Mouse (Mus musculus): ENCODE data around the gene Syce2. TPM values are rescaled to one million over a fixed set of nuclear protein-coding genes. Genes with fewer than 3 reads are reported as not detected.

The Syce2 gene
- polyA plus RNA-seq, 1 experiment = 2.3 TPM

- no peaks in the 10 kb centered on the region for H3K36me3 ChIP-seq (ENCODE audit: control insufficient read depth, insufficient read depth)
- no peak overlapping the region for H3K4me2 ChIP-seq (ENCODE audit: low read depth)
- H3ac ChIP-seq (ENCODE audit: control insufficient read depth, insufficient read length) = no peak overlapping the region
- no peaks in the 10 kb centered on the region for H3K79me2 ChIP-seq (ENCODE audit: control insufficient read depth, insufficient read depth)
- H3K27me3 ChIP-seq (ENCODE audit: control insufficient read depth, insufficient read depth, insufficient read length) = no peaks in the 10 kb centered on the region
- TF ChIP-seq USF1 (IDR thresholded peaks at IDR 0.05; ENCODE audit: low read depth) = no peak
- TF ChIP-seq TCF12 (IDR thresholded peaks at IDR 0.05; ENCODE audit: insufficient read depth, poor library complexity, severe bottlenecking) = no peak
- no peak for TF ChIP-seq MAX (IDR thresholded peaks at IDR 0.05; ENCODE audit: low read depth)
- no peak for TF ChIP-seq E2F4 (IDR thresholded peaks at IDR 0.05; ENCODE audit: insufficient read depth)
- TF ChIP-seq TCF3 (IDR thresholded peaks at IDR 0.05; ENCODE audit: insufficient read length, low read depth) = no peak
- no peak overlapping the region for H3K4me3 ChIP-seq
Measured at GRCm38 (mm10) chr8:84877297-84878035, 5.6 kb downstream of the Syce2 start.

GRCm38 (mm10) chr8:84878915-84879314 lies 7.0 kb downstream of the Syce2 start:
- Histone ChIP-seq H3K4me2 (ENCODE audit: low read depth) (no peak overlapping the region), H3K27me3 (ENCODE audit: control insufficient read depth, insufficient read depth, insufficient read length) (no peaks in the 10 kb centered on the region), H3K4me3 (no peak overlapping the region), H3K36me3 (ENCODE audit: control insufficient read depth, insufficient read depth) (no peaks in the 10 kb centered on the region), H3K79me2 (ENCODE audit: control insufficient read depth, insufficient read depth) (no peaks in the 10 kb centered on the region), H3ac (ENCODE audit: control insufficient read depth, insufficient read length) (no peak overlapping the region)
- TF ChIP-seq MAX (IDR thresholded peaks at IDR 0.05; ENCODE audit: low read depth) (no peak), POLR2A (IDR thresholded peaks at IDR 0.05; ENCODE audit: insufficient read length, low read depth) (no peak), CEBPB (IDR thresholded peaks at IDR 0.05; ENCODE audit: insufficient read depth, poor library complexity, severe bottlenecking) (no peak), USF1 (IDR thresholded peaks at IDR 0.05; ENCODE audit: low read depth) (no peak), POLR2AphosphoS2 (IDR thresholded peaks at IDR 0.05; ENCODE audit: insufficient read length, low read depth) (no peak), E2F4 (IDR thresholded peaks at IDR 0.05; ENCODE audit: insufficient read depth) (no peak), MYOG (IDR thresholded peaks at IDR 0.05; ENCODE audit: control insufficient read depth in 1 of 3, insufficient read depth in 1 of 3, insufficient read length in 2 of 3, low read depth in 2 of 3) (no peak), MYOD1 (IDR thresholded peaks at IDR 0.05; ENCODE audit: control insufficient read depth in 1 of 3, insufficient read length in 2 of 3, low read depth in 2 of 3) (no peak), SRF (IDR thresholded peaks at IDR 0.05; ENCODE audit: control insufficient read depth, insufficient read length, low read depth) (no peak), TCF12 (IDR thresholded peaks at IDR 0.05; ENCODE audit: insufficient read depth, poor library complexity, severe bottlenecking) (no peak), TCF3 (IDR thresholded peaks at IDR 0.05; ENCODE audit: insufficient read length, low read depth) (no peak), REST (IDR thresholded peaks at IDR 0.05; ENCODE audit: insufficient read depth, insufficient read length) (no peak)

- H3K4me3 ChIP-seq = no peak overlapping the region
- no peaks in the 10 kb centered on the region for H3K36me3 ChIP-seq (ENCODE audit: control insufficient read depth, insufficient read depth)
- H3K4me2 ChIP-seq (ENCODE audit: low read depth) = no peak overlapping the region
- TF ChIP-seq SRF (IDR thresholded peaks at IDR 0.05; ENCODE audit: control insufficient read depth, insufficient read length, low read depth) = no peak
- peak; percentile 43 for TF ChIP-seq TCF3 (IDR thresholded peaks at IDR 0.05; ENCODE audit: insufficient read length, low read depth)
- TF ChIP-seq MYOG (IDR thresholded peaks at IDR 0.05; ENCODE audit: control insufficient read depth in 1 of 3, insufficient read depth in 1 of 3, insufficient read length in 2 of 3, low read depth in 2 of 3) = peak; percentile 84 to 96 (median 85)
- peak in 2 of 3 experiments; percentile 75 to 82 for TF ChIP-seq MYOD1 (IDR thresholded peaks at IDR 0.05; ENCODE audit: control insufficient read depth in 1 of 3, insufficient read length in 2 of 3, low read depth in 2 of 3)
- TF ChIP-seq TCF12 (IDR thresholded peaks at IDR 0.05; ENCODE audit: insufficient read depth, poor library complexity, severe bottlenecking) = peak; percentile 34
- no peaks in the 10 kb centered on the region for H3K27me3 ChIP-seq (ENCODE audit: control insufficient read depth, insufficient read depth, insufficient read length)
- H3ac ChIP-seq (ENCODE audit: control insufficient read depth, insufficient read length) = no peak overlapping the region
- no peaks in the 10 kb centered on the region for H3K79me2 ChIP-seq (ENCODE audit: control insufficient read depth, insufficient read depth)
Measured at GRCm38 (mm10) chr8:84884728-84885127, 12.8 kb downstream of the Syce2 start.

GRCm38 (mm10) chr8:84888280-84888679 lies 16.4 kb downstream of the Syce2 start:
- H3K27me3 ChIP-seq (ENCODE audit: control insufficient read depth, insufficient read depth, insufficient read length) = no peaks in the 10 kb centered on the region
- peak; percentile 27 to 85 (median 78) for TF ChIP-seq MYOG (IDR thresholded peaks at IDR 0.05; ENCODE audit: control insufficient read depth in 1 of 3, insufficient read depth in 1 of 3, insufficient read length in 2 of 3, low read depth in 2 of 3)
- TF ChIP-seq POLR2AphosphoS2 (IDR thresholded peaks at IDR 0.05; ENCODE audit: insufficient read length, low read depth) = no peak
- TF ChIP-seq CEBPB (IDR thresholded peaks at IDR 0.05; ENCODE audit: insufficient read depth, poor library complexity, severe bottlenecking) = no peak
- peak in 2 of 3 experiments; percentile 62 to 74 for TF ChIP-seq MYOD1 (IDR thresholded peaks at IDR 0.05; ENCODE audit: control insufficient read depth in 1 of 3, insufficient read length in 2 of 3, low read depth in 2 of 3)
- peak; percentile 20 for TF ChIP-seq TCF3 (IDR thresholded peaks at IDR 0.05; ENCODE audit: insufficient read length, low read depth)
- no peak overlapping the region for H3K4me2 ChIP-seq (ENCODE audit: low read depth)
- H3K79me2 ChIP-seq (ENCODE audit: control insufficient read depth, insufficient read depth) = no peaks in the 10 kb centered on the region
- H3ac ChIP-seq (ENCODE audit: control insufficient read depth, insufficient read length) = no peak overlapping the region
- no peaks in the 10 kb centered on the region for H3K36me3 ChIP-seq (ENCODE audit: control insufficient read depth, insufficient read depth)
- no peak overlapping the region for H3K4me3 ChIP-seq

- Histone ChIP-seq H3K4me3 (no peak overlapping the region), H3ac (ENCODE audit: control insufficient read depth, insufficient read length) (no peak overlapping the region), H3K4me2 (ENCODE audit: low read depth) (no peak overlapping the region), H3K27me3 (ENCODE audit: control insufficient read depth, insufficient read depth, insufficient read length) (no peaks in the 10 kb centered on the region), H3K36me3 (ENCODE audit: control insufficient read depth, insufficient read depth) (no peaks in the 10 kb centered on the region), H3K79me2 (ENCODE audit: control insufficient read depth, insufficient read depth) (no peaks in the 10 kb centered on the region)
- TF ChIP-seq MYOG (IDR thresholded peaks at IDR 0.05; ENCODE audit: control insufficient read depth in 1 of 3, insufficient read depth in 1 of 3, insufficient read length in 2 of 3, low read depth in 2 of 3) (no peak), REST (IDR thresholded peaks at IDR 0.05; ENCODE audit: insufficient read depth, insufficient read length) (no peak)
Measured at GRCm38 (mm10) chr8:84889141-84889540, 17.2 kb downstream of the Syce2 start.
